Mouse (Mus musculus) cerebellum, adult 11 months (tissue): ENCODE measurements around the gene Atf3.

Source experiments
- DNase-seq: peaks from one replicate; pipeline ENCODE4 v3.0.0; 2022

Atf3 gene

GRCm38 (mm10) chr1:191217939-191218338, at the start of gene Atf3:
Gene Atf3 (minus strand): TSS chr1:191218039.
- no peak for DNase-seq

- no peak for DNase-seq
These were observed 49.3 kb upstream of the Atf3 start for GRCm38 (mm10) chr1:191267162-191267561.

GRCm38 (mm10) chr1:191263471-191263870, 45.6 kb upstream of the Atf3 start:
- no peak for DNase-seq

- no peak for DNase-seq
These were observed 44.0 kb upstream of the Atf3 start for GRCm38 (mm10) chr1:191261861-191262260.

- DNase-seq: no peak
These were observed 41.8 kb upstream of the Atf3 start for GRCm38 (mm10) chr1:191259661-191260060.

GRCm38 (mm10) chr1:191259121-191259520, 41.3 kb upstream of the Atf3 start:
- no peak for DNase-seq

GRCm38 (mm10) chr1:191258521-191258920, 40.7 kb upstream of the Atf3 start:
- no peak for DNase-seq

- no peak for DNase-seq
These were observed 40.1 kb upstream of the Atf3 start for GRCm38 (mm10) chr1:191257981-191258380.

GRCm38 (mm10) chr1:191257351-191257771, 39.5 kb upstream of the Atf3 start:
- DNase-seq: no peak

GRCm38 (mm10) chr1:191256566-191257350, 38.9 kb upstream of the Atf3 start:
- no peak for DNase-seq

- no peak for DNase-seq
These were observed 38.3 kb upstream of the Atf3 start for GRCm38 (mm10) chr1:191256134-191256533.

- no peak for DNase-seq
These were observed 36.6 kb upstream of the Atf3 start for GRCm38 (mm10) chr1:191254448-191254847.

- DNase-seq: no peak
These were observed 35.8 kb upstream of the Atf3 start for GRCm38 (mm10) chr1:191253636-191254035.

GRCm38 (mm10) chr1:191249975-191250374, 32.1 kb upstream of the Atf3 start:
- DNase-seq: no peak

- no peak for DNase-seq
These were observed 30.6 kb upstream of the Atf3 start for GRCm38 (mm10) chr1:191248423-191248822.

- no peak for DNase-seq
These were observed 29.7 kb upstream of the Atf3 start for GRCm38 (mm10) chr1:191247561-191247960.

GRCm38 (mm10) chr1:191243855-191244254, 26.0 kb upstream of the Atf3 start:
- no peak for DNase-seq

GRCm38 (mm10) chr1:191242065-191242698, 24.3 kb upstream of the Atf3 start:
- no peak for DNase-seq

GRCm38 (mm10) chr1:191241574-191241973, 23.7 kb upstream of the Atf3 start:
- DNase-seq: no peak

- DNase-seq: no peak
These were observed 21.8 kb upstream of the Atf3 start for GRCm38 (mm10) chr1:191239602-191240001.

GRCm38 (mm10) chr1:191235788-191236542, 18.1 kb upstream of the Atf3 start:
- no peak for DNase-seq

GRCm38 (mm10) chr1:191234837-191235236, 17.0 kb upstream of the Atf3 start:
- DNase-seq: no peak

GRCm38 (mm10) chr1:191230355-191230931, 12.6 kb upstream of the Atf3 start:
- no peak for DNase-seq
